Mouse (Mus musculus) megakaryocyte, embryonic 14.5 days (primary cell): Measurements from ENCODE around the gene Sirpb1c. TPM values are rescaled to one million over a fixed set of nuclear protein-coding genes. Genes with fewer than 3 reads are reported as not detected.
"Not testable (repeated sequence)": the region's sequence is repeated elsewhere in the genome, so short reads cannot be mapped to it uniquely, and the experiment has no call there.

Experiments used
- H3K27me3 ChIP-seq: replicated peaks from 2 replicates; pipeline ENCODE3; 2012; ENCODE audit warnings: inconsistent platforms
- H3K36me3 ChIP-seq: replicated peaks from 2 replicates; pipeline ENCODE3; 2012; ENCODE audit warnings: low read length, inconsistent platforms, mixed read lengths
- H3K4me1 ChIP-seq: 2 replicates; pipeline ENCODE4 v1.6.1; 2012; ENCODE audit warnings: inconsistent platforms
- H3K4me3 ChIP-seq: replicated peaks from 2 replicates; pipeline ENCODE3; 2012; ENCODE audit warnings: moderate library complexity, mild to moderate bottlenecking, inconsistent platforms
- H3K9me3 ChIP-seq: 2 replicates; pipeline ENCODE4 v1.6.1; 2012; ENCODE audit warnings: inconsistent platforms
- FLI1 ChIP-seq: IDR thresholded peaks from 2 replicates; pipeline ENCODE4 v1.6.1; 2012; ENCODE audit warnings: low read length, inconsistent platforms, mixed read lengths
- GATA1 ChIP-seq: IDR thresholded peaks from 3 replicates; pipeline ENCODE4 v1.6.1; 2012; ENCODE audit warnings: mixed read lengths, low read length, inconsistent platforms, borderline replicate concordance
- polyA plus RNA-seq: library from polyadenylated mRNA; stranded (reverse); fragments of >175 nt; gene quantifications from 2 replicates; pipeline ENCODE4 v1.2.3, GENCODE M21; 2012; ENCODE audit warnings: low replicate concordance; ENCODE audit not compliant: insufficient read depth

Gene Sirpb1c
- polyA plus RNA-seq = not detected in 2 replicates

GRCm38 (mm10) chr3:15848280-15848679 is at the start of gene Sirpb1c:
Gene Sirpb1c (minus strand): TSS chr3:15848528.
- not testable (repeated sequence) for H3K36me3 ChIP-seq, H3K4me1 ChIP-seq, H3K9me3 ChIP-seq, H3K4me3 ChIP-seq, H3K27me3 ChIP-seq

- Histone ChIP-seq H3K36me3 (no peaks in the 10 kb centered on the region), H3K4me1 (no peaks in the 10 kb centered on the region), H3K4me3 (no peak overlapping the region), H3K9me3 (no peaks in the 10 kb centered on the region), H3K27me3 (no peaks in the 10 kb centered on the region)
- TF ChIP-seq GATA1 (no peak), FLI1 (no peak)
Measured at GRCm38 (mm10) chr3:15886380-15886779, 38.1 kb upstream of the Sirpb1c start.

- not testable (repeated sequence) for H3K4me1 ChIP-seq, H3K36me3 ChIP-seq, H3K27me3 ChIP-seq, H3K9me3 ChIP-seq, H3K4me3 ChIP-seq
Measured at GRCm38 (mm10) chr3:15855773-15856172, 7.4 kb upstream of the Sirpb1c start.

- H3K36me3 ChIP-seq = no peaks in the 10 kb centered on the region
- TF ChIP-seq FLI1 = no peak
- no peak for TF ChIP-seq GATA1
- H3K27me3 ChIP-seq = no peaks in the 10 kb centered on the region
- H3K4me1 ChIP-seq = no peaks in the 10 kb centered on the region
- 0 out of 2 replicates have a peak, but pooled peaks cover 3% of the 10 kb centered on the region for H3K9me3 ChIP-seq
- H3K4me3 ChIP-seq = no peak overlapping the region
Measured at GRCm38 (mm10) chr3:15849922-15850321, 1.6 kb upstream of the Sirpb1c start.

GRCm38 (mm10) chr3:15847332-15848047 is 838 bp downstream of the Sirpb1c start:
- Histone ChIP-seq H3K9me3 (0 out of 2 replicates have a peak, but pooled peaks cover 2% of the 10 kb centered on the region), H3K27me3 (no peaks in the 10 kb centered on the region), H3K4me1 (no peaks in the 10 kb centered on the region), H3K36me3 (no peaks in the 10 kb centered on the region), H3K4me3 (no peak overlapping the region)
- TF ChIP-seq GATA1 (no peak), FLI1 (no peak)

GRCm38 (mm10) chr3:15773642-15774041 is 74.7 kb downstream of the Sirpb1c start:
- not testable (repeated sequence) for H3K4me3 ChIP-seq, H3K9me3 ChIP-seq, H3K36me3 ChIP-seq, H3K4me1 ChIP-seq, H3K27me3 ChIP-seq

Other genes with a start within 250 kb of the Sirpb1c start
- gene Gm5150, start 157.9 kb upstream of the Sirpb1c start, polyA plus RNA-seq = not detected in 2 replicates